Mouse (Mus musculus): Measurements from ENCODE around the gene Lrrn4cl. TPM values are rescaled to one million over a fixed set of nuclear protein-coding genes. Genes with fewer than 3 reads are reported as not detected.

Lrrn4cl gene
- total RNA-seq (2017), result not detected in 2 replicates

DNA sequence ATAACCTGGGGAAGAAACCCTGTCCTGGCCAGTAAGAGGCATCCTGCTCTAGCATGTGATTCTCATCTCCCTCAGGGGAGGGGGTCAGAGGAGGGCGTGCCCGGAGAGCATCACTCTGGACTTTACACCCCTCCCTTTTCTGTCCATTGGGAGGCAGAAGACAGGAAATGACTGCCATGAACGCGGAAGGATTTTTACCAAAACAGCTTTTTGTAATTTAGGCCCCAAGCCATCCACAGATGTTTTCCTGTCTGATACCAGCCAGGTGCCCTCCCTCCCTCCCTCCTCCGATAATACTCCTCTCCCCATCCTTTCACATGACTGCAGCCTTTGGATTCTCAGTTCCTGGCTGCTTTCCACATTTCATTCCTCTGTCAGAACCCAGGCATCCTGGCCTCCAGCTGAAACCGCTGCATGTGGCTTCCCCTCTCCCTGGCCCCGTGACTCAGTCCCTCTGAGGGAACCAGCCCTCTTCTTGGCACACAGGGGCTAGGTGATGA, at the start of gene Lrrn4cl:
Gene Lrrn4cl (plus strand): TSS at position 367 of the 500 bp plus-strand sequence.
- no peak for ATAC-seq (replicated peaks in 1 of 2; ENCODE audit: insufficient read depth in 1 of 2, low FRiP score in 2 of 2, low TSS enrichment in 1 of 2, low read depth in 1 of 2, poor library complexity in 2 of 2, severe bottlenecking in 2 of 2)

DNA sequence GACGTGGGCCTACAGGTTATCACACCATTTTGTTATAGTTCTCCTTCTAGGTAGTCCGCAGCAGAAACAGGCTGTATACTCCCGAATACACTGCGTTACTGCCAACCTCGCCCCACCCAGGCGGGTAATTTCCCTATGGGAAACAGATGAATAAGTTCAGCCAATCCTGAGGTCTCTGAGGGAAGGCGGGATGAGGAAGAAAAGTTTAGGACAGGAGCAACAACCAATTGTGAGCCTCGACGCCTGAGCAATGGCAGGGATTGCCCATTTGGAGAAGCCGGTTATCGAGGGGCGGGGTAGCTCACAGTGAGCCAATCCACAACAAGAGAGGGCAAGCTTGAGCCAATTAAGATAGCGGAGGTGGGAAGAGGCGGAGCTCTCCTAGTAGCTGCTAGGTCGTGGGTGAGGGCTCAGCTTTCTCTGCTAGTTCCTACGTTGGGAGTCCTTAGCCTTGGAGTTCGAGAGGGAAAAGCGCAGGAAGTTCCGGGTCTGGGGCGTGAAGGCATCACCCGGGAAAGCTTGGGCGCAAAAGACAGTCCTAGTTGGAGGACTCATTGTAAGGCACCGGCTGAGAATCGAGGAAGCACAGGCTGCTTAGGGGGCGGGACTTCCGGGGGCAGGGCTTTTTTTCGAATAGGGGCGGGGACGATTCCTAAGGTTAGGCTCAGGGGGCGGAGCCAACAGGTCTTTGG, 48.3 kb upstream of the Lrrn4cl start, which contains the start of gene Zbtb3:
Gene Zbtb3 (plus strand): TSS at position 426 of the 692 bp plus-strand sequence.
- peak; percentile 91 to 95 for ATAC-seq (replicated peaks in 1 of 2; ENCODE audit: insufficient read depth in 1 of 2, low FRiP score in 2 of 2, low TSS enrichment in 1 of 2, low read depth in 1 of 2, poor library complexity in 2 of 2, severe bottlenecking in 2 of 2)

DNA sequence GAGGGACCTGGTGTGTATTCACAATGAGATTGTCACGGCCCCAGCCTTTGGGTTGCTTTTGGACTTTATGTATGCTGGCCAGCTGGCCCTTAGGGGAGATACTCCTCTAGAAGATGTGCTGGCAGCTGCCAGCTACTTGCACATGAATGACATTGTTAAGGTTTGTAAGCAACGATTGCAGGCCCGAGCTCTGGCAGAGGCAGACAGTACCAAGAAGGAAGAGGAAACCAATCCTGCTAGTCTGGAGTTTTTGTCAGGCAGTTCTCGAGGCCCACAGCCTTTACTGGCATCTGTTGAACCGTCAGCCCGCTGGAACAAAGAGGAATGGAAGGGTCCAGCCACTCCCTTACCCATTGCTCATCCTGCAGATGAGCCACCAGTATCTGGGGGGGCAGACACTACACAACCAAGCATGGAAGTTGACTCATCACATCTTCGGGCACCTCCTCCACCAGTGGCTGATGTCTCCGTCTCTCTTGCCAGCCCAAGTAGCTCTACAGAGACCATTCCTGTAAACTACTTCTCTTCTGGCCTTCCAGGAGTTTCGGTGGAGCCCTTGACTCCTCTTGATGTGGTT, 47.3 kb upstream of the Lrrn4cl start:
- no peak for ATAC-seq (replicated peaks in 1 of 2; ENCODE audit: insufficient read depth in 1 of 2, low FRiP score in 2 of 2, low TSS enrichment in 1 of 2, low read depth in 1 of 2, poor library complexity in 2 of 2, severe bottlenecking in 2 of 2)

DNA sequence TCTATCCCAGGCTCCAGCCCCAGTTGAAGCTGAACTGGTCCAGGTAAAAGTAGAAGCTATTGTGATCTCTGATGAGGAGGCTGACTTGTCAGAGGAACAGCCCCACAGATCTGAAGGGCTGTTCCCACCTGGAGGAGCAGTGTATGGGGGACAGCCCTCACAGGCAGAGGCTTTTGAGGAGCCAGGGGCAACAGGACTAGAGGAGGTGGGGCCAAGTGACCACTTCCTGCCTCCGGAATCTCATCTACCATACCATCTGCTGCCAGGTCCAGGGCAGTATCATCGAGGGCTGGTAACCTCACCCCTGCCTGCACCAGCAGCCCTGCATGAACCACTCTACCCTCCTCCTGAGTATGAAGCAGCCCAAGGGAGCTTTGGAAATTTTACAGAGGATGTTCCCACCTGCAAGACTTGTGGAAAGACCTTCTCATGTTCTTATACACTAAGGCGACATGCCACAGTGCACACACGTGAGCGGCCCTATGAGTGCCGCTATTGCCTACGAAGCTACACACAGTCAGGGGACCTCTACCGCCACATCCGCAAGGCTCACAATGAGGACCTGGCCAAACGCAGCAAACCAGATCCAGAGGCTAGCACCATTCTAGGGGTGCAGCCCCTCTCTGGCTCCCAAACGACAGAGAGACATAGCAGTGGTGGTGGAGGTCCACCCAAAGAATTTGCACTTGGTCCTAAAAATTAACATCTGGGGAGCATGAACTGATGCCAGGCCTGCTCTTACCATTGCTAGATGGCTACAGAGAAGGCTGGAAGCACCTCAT, 46.5 kb upstream of the Lrrn4cl start:
- ATAC-seq (replicated peaks in 1 of 2; ENCODE audit: insufficient read depth in 1 of 2, low FRiP score in 2 of 2, low TSS enrichment in 1 of 2, low read depth in 1 of 2, poor library complexity in 2 of 2, severe bottlenecking in 2 of 2), result 0 out of 4 replicates have a peak, but pooled peaks of 1 of the 2 experiments have one; percentile 15

DNA sequence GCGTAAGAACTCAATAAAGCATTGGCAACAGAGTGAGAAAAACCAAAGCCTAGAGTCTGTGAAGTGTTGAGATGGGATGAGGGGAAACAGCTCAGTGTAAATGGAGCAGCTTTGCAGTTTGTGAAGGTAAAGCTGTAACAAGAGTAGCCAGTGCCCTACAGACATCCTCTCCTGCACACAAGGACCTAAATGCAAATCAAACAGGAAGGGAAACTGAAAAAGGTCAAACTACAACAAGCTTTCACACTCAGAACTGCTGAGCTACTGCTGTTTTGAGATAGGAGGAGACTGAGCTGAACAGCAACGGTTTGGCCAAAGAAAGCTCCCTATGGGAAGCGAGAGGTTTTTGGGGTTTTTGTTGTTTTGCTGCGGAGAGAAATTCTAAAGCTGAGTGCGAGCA, 43.8 kb upstream of the Lrrn4cl start:
- ATAC-seq (replicated peaks in 1 of 2; ENCODE audit: insufficient read depth in 1 of 2, low FRiP score in 2 of 2, low TSS enrichment in 1 of 2, low read depth in 1 of 2, poor library complexity in 2 of 2, severe bottlenecking in 2 of 2), result no peak

DNA sequence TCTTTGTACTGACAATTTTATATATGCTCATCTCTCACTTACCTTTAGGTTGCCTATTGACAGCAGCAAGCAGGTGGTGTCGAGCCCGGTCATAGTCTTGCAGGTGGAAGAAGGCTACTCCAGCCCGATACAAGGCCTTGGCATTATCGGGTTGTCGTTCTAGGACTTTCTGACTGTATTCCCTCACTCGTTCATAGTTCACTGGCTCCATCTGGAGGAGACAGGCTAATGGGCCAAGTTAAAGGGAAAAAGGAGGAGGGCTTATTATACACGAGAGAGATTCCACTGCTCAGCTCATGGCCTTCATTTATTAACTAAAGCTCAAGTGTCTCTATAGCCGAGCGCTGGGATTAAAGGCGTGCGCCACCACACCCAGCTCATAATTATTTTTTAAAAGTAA, 34.8 kb upstream of the Lrrn4cl start:
- no peak for ATAC-seq (replicated peaks in 1 of 2; ENCODE audit: insufficient read depth in 1 of 2, low FRiP score in 2 of 2, low TSS enrichment in 1 of 2, low read depth in 1 of 2, poor library complexity in 2 of 2, severe bottlenecking in 2 of 2)

DNA sequence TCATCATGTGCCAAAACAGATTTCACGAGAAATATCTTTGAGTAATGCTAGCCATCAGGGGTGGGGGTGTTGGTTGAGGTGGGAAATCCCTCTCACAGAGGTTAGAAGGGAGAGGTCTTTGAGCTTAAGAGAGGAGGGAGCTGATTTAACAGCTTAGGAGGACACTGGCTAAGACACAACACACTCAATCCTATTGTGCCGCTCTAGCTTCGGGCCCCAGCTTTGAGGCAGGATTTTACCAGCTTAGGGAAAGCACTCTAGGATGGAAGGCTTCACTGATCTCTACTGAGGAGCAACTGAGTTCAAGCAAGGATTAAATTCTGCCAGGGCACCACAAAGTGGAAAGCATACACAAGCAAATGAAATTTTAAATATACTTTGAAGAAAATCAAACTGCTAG, 33.6 kb upstream of the Lrrn4cl start:
- no peak for ATAC-seq (replicated peaks in 1 of 2; ENCODE audit: insufficient read depth in 1 of 2, low FRiP score in 2 of 2, low TSS enrichment in 1 of 2, low read depth in 1 of 2, poor library complexity in 2 of 2, severe bottlenecking in 2 of 2)

DNA sequence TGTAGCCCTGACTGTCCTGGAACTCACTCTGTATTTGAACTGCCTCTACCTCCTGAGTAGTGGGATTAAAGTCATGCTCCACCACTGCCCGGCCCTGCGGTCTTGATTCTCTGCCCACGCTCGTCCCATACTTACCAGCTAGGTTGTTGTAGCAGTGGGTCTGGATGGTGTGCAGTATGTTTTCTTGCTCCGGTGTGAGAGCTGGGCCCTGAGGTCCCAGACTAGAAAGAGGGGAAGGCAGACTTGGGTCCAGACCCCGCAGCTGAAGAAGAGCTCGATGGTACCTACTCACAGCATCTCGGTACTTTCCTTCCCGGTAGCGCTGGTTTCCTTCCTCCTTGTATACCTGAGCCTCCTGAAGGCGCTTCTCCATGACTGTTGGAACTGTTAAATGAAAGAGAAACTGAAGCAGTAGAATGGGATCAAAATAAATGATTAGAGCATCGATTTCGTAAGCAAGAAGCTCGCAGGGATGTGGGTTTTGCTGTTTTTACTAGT, 32.2 kb upstream of the Lrrn4cl start:
- ATAC-seq (replicated peaks in 1 of 2; ENCODE audit: insufficient read depth in 1 of 2, low FRiP score in 2 of 2, low TSS enrichment in 1 of 2, low read depth in 1 of 2, poor library complexity in 2 of 2, severe bottlenecking in 2 of 2), result no peak

DNA sequence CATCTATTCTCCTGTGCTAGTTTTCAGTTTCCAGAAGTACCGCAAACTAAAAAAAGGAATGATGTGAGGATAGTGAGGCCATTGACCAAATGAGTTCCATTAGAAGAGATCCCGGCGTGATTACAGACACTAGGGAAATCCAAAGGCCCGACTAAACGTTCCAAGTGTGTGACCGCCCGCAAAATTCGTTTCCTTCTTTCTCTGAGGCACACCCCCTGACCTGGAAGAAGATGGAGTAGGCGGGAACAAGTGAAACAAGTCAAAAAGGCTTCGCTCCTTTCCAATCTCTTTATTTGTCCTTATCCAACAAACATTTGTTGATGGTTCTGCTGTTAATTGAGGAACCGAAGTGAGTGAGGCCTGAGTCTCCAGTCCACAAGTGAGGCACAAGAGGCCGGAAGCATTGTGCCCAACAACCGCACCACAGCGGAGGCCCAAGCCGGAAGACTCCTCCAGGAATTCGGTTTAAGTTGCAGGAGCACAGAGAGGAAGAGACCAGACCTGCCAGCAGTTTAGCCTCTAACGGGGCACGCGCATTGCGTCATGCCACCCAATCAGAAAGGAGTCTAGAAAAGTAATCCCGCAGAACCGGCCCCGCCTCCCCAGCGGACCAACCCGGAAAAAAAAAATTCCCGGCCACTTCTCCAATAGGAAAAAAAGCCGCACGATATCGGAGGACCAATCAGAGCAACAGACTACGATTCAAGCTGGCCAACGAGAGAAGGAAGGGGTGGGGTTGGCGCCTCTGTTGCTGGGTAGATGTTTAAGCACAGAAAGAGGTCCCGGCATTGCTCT, 31.6 kb upstream of the Lrrn4cl start, which contains the start of gene Ttc9c:
Gene Ttc9c (minus strand): TSS at position 533 of the 795 bp plus-strand sequence.
- peak; percentile 74 to 86 for ATAC-seq (replicated peaks in 1 of 2; ENCODE audit: insufficient read depth in 1 of 2, low FRiP score in 2 of 2, low TSS enrichment in 1 of 2, low read depth in 1 of 2, poor library complexity in 2 of 2, severe bottlenecking in 2 of 2)

DNA sequence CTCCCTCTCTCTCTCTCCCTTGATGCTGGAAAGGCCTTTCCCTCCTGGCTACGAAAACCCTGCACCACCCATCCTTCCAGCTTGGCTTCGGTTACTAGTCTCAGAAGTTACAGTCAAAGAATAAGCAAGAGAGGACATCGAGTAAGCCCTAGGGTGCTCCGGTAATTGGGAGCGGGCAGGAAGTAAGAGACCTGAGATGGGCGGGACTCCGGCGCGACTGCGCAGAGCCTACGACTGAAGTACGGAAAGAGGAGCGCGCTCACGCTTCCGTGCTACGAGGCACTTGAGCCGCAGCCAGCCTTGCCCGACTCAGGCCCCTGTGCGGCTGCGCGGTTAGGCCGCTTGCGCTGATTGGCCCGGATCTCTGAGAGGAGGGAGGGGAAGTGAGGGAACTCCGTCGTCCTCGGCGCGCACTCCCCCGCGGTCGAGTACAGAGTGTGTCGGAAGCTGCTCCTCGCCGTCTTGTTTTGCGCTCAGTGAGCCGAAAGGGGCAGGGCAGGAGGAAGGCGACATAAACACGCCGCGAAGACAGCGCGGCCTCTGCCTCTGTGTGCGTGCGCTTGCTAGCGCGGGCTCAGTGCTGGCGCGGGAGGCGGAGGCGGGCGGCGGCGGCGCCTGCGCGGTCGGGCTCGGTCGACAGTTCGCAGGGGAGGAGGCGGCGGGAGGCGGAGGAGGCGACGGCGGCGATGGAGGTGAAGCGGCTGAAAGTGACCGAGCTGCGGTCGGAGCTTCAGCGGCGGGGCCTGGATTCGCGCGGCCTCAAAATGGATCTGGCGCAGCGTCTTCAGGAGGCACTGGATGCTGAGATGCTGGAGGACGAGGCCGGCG, 30.8 kb upstream of the Lrrn4cl start, which contains the start of gene Hnrnpul2:
Gene Hnrnpul2 (plus strand): TSS at position 415 of the 828 bp plus-strand sequence.
- peak; percentile 88 to 89 for ATAC-seq (replicated peaks in 1 of 2; ENCODE audit: insufficient read depth in 1 of 2, low FRiP score in 2 of 2, low TSS enrichment in 1 of 2, low read depth in 1 of 2, poor library complexity in 2 of 2, severe bottlenecking in 2 of 2)

DNA sequence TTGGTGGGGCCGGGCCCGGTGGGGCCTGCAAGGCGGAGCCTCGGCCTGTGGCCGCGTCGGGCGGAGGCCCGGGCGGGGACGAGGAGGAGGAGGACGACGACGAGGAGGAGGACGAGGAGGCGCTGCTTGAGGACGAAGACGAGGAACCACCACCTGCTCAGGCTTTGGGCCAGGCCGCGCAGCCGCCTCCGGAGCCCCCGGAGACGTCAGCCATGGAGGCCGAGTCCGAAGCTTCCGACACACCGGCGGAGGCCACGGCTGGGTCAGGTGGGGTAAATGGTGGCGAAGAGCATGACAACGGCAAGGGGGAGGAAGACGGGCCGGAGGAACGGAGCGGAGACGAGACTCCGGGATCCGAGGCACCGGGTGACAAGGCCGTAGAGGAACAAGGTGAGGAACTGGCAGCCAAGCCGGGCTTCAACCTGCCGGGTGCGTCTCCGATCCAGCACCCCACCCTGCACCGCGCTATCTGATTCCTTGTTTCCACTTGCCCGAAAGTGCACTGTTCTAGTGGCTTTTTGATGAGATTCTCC, 30.1 kb upstream of the Lrrn4cl start:
- ATAC-seq (replicated peaks in 1 of 2; ENCODE audit: insufficient read depth in 1 of 2, low FRiP score in 2 of 2, low TSS enrichment in 1 of 2, low read depth in 1 of 2, poor library complexity in 2 of 2, severe bottlenecking in 2 of 2), result no peak

DNA sequence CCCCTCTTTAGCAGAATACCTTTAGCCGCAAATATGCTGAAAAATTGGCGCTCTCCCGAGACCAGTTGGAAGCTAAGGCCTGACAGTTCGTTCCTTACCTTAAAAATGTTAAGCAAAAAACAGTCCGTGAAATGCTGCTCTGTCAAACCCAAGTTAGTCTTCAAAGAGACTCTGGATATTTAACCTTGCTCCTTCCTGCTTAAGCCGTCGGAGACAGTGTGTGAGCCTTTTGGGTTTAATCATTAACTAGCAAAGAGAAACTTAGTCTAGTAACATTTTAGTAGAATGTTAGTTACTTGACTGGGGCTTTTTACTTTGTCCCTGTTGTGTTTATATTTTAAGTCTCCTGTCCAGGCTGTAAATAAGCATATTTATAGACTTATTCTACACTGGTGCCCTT, 29.4 kb upstream of the Lrrn4cl start:
- ATAC-seq (replicated peaks in 1 of 2; ENCODE audit: insufficient read depth in 1 of 2, low FRiP score in 2 of 2, low TSS enrichment in 1 of 2, low read depth in 1 of 2, poor library complexity in 2 of 2, severe bottlenecking in 2 of 2), result no peak

DNA sequence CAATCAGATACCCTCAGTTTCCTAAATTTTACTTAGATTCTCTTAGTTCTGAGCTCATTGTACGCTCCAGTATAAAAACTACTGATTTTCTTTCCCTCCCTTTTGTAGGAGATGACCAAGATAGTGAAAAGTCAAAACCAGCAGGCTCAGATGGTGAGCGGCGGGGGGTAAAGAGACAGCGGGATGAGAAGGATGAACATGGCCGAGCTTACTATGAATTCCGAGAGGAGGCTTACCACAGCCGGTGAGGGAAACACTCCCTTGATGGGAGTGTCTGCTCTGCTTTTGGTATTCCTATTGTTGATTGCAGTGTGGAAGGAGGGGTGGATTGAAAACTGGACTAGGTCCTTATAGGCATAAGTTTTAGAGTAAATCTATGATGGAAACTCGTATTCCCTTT, 27.9 kb upstream of the Lrrn4cl start:
- ATAC-seq (replicated peaks in 1 of 2; ENCODE audit: insufficient read depth in 1 of 2, low FRiP score in 2 of 2, low TSS enrichment in 1 of 2, low read depth in 1 of 2, poor library complexity in 2 of 2, severe bottlenecking in 2 of 2), result no peak

DNA sequence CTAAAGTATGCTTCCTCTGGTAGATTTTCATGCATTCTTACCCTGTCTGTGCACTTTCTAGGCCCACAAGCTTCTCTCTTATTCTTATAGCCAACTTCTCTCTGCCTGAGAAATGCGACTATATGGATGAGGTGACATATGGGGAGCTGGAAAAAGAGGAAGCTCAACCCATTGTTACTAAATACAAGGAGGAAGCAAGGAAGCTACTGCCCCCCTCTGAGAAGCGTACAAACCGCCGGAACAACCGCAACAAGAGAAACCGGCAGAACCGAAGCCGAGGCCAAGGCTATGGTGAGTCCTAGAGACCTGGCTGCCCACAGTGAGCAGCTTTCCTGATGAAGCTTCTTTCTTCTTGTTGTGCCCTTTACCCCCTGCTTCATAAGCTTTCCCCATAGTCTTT, 20.9 kb upstream of the Lrrn4cl start, which contains the start of gene AC129217.1:
Gene AC129217.1 (plus strand): TSS at position 114 of the 400 bp plus-strand sequence.
- peak; percentile 78 for ATAC-seq (replicated peaks in 1 of 2; ENCODE audit: insufficient read depth in 1 of 2, low FRiP score in 2 of 2, low TSS enrichment in 1 of 2, low read depth in 1 of 2, poor library complexity in 2 of 2, severe bottlenecking in 2 of 2)

DNA sequence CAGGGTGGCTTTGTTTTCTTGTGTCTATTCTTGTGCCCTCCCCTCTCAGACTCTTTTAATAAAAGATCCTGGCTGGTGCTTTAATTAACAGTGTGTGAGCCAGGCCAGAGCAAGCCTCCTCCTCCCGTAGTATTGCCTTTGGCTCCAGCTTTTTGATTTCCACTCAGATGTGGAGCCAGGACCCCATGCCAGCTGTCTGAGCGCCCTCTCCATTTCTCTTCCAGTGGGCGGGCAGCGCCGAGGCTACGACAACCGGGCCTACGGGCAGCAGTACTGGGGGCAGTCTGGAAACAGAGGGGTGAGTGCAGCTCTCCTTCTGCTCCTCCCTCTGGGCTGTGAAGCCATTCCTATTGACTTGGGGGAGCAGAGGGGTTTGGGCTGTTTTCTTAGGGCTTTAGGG, 19.9 kb upstream of the Lrrn4cl start:
- ATAC-seq (replicated peaks in 1 of 2; ENCODE audit: insufficient read depth in 1 of 2, low FRiP score in 2 of 2, low TSS enrichment in 1 of 2, low read depth in 1 of 2, poor library complexity in 2 of 2, severe bottlenecking in 2 of 2), result no peak

DNA sequence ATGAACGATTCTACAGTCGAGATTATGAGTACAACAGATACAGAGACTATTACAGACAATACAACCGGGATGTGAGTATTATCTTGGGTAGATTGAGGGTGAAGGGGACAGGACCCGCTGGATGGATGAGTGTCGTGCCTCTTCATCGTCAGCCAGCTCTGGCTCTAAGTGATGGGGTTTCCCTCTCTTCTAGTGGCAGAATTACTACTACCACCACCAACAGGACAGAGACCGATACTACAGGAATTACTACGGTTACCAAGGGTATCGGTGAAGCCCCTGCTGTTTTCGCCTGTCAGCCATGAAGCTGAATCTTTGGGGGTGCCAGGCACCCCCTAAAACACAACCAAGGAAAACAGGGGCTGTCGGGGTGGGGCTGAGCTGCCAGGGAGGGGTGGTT, 19.3 kb upstream of the Lrrn4cl start:
- ATAC-seq (replicated peaks in 1 of 2; ENCODE audit: insufficient read depth in 1 of 2, low FRiP score in 2 of 2, low TSS enrichment in 1 of 2, low read depth in 1 of 2, poor library complexity in 2 of 2, severe bottlenecking in 2 of 2), result no peak
